Comparison of ENCODE assay signal across 8 mouse cellular contexts in genomic region chr11:102407834-102408215, GRCm38 (mm10). TPM values are rescaled to one million over a fixed set of nuclear protein-coding genes. Genes with fewer than 3 reads are reported as not detected.
DNase-seq lines count a peak whose midpoint lies in the region; ATAC-seq lines count a peak whose summit lies in the region.

Gene Slc25a39 (minus strand): TSS chr11:102407946.

- peak within 1 kb of the TSS; percentile 78 for H3K4me3 ChIP-seq in kidney, embryonic 14.5 days (ENCODE audit: low read length)
- H3K4me3 ChIP-seq in forebrain, embryonic 12.5 days (replicated peaks), result peak within 1 kb of the TSS; percentile 80
- H3K4me3 ChIP-seq in hindbrain, embryonic 10.5 days, result peak within 1 kb of the TSS; percentile 89
- peak within 1 kb of the TSS; percentile 91 for H3K4me3 ChIP-seq in liver, embryonic 12.5 days
- peak within 1 kb of the TSS; percentile 93 for H3K4me3 ChIP-seq in stomach, embryonic 16.5 days (replicated peaks; ENCODE audit: low read length)

- peak within 1 kb of the TSS; percentile 76 for H3K4me2 ChIP-seq in kidney, embryonic 14.5 days (replicated peaks; ENCODE audit: low read depth, low read length)
- H3K4me2 ChIP-seq in forebrain, embryonic 12.5 days, result peak within 1 kb of the TSS; percentile 85
- H3K4me2 ChIP-seq in liver, embryonic 12.5 days, result peak within 1 kb of the TSS; percentile 83
- peak within 1 kb of the TSS; percentile 86 for H3K4me2 ChIP-seq in stomach, embryonic 16.5 days (ENCODE audit: low read depth, low read length)

- peak; percentile 13; the same call in 1 of the 2 replicates for ATAC-seq in kidney, embryonic 14.5 days (ENCODE audit: low FRiP score, low TSS enrichment)
- ATAC-seq in forebrain, embryonic 12.5 days (ENCODE audit: low FRiP score), result peak; percentile 4; the same call in 1 of the 2 replicates
- ATAC-seq in liver, embryonic 12.5 days, result no peak
- ATAC-seq in stomach, embryonic 16.5 days (ENCODE audit: insufficient read depth, low FRiP score), result no peak

- no peaks in the 10 kb centered on the region for H3K27me3 ChIP-seq in kidney, embryonic 14.5 days (ENCODE audit: control insufficient read depth, insufficient read depth, low read length)
- no peaks in the 10 kb centered on the region for H3K27me3 ChIP-seq in forebrain, embryonic 12.5 days
- H3K27me3 ChIP-seq in hindbrain, embryonic 10.5 days (ENCODE audit: insufficient read depth, poor library complexity, severe bottlenecking), result no peaks in the 10 kb centered on the region
- peaks cover 19% of the 10 kb centered on the region for H3K27me3 ChIP-seq in liver, embryonic 12.5 days (replicated peaks)
- H3K27me3 ChIP-seq in stomach, embryonic 16.5 days (ENCODE audit: control insufficient read depth, insufficient read depth, low read length), result no peaks in the 10 kb centered on the region

- no peak for DNase-seq in kidney, postnatal 36 days
- peak; percentile 79 for DNase-seq in MN1 (ENCODE audit: low spot score)
- no peak for DNase-seq in hindbrain, embryonic 10.5 days (ENCODE audit: low spot score)
- no peak for DNase-seq in right cerebral cortex, postnatal 36 days (ENCODE audit: low spot score in 2 of 2)

- peaks cover 18% of the 10 kb centered on the region for H3K4me1 ChIP-seq in kidney, embryonic 14.5 days (ENCODE audit: control insufficient read depth, insufficient read depth, low read length)
- H3K4me1 ChIP-seq in forebrain, embryonic 12.5 days, result peaks cover 42% of the 10 kb centered on the region
- H3K4me1 ChIP-seq in hindbrain, embryonic 10.5 days (replicated peaks), result peaks cover 55% of the 10 kb centered on the region
- peaks cover 75% of the 10 kb centered on the region for H3K4me1 ChIP-seq in liver, embryonic 12.5 days
- H3K4me1 ChIP-seq in stomach, embryonic 16.5 days (ENCODE audit: control insufficient read depth, insufficient read depth, low read length), result peaks cover 29% of the 10 kb centered on the region

- under 1% methylated on average over 19 of the region's 19 CpGs for WGBS in kidney, embryonic 14.5 days
- WGBS in forebrain, embryonic 12.5 days, result under 1% methylated on average over 19 of the region's 19 CpGs
- WGBS in hindbrain, embryonic 10.5 days, result 2% methylated on average over 19 of the region's 19 CpGs
- under 1% methylated on average over 19 of the region's 19 CpGs for WGBS in liver, embryonic 12.5 days (ENCODE audit: insufficient replicate concordance)
- under 1% methylated on average over 19 of the region's 19 CpGs for WGBS in stomach, embryonic 16.5 days

- H3K9ac ChIP-seq in kidney, embryonic 14.5 days (ENCODE audit: low read depth, low read length), result peak within 1 kb of the TSS; percentile 86
- peak within 1 kb of the TSS; percentile 87 for H3K9ac ChIP-seq in forebrain, embryonic 12.5 days
- peak within 1 kb of the TSS; percentile 96 for H3K9ac ChIP-seq in liver, embryonic 12.5 days
- peak within 1 kb of the TSS; percentile 90 for H3K9ac ChIP-seq in stomach, embryonic 16.5 days (ENCODE audit: low read length)

- no peaks in the 10 kb centered on the region for H3K9me3 ChIP-seq in kidney, embryonic 14.5 days (ENCODE audit: control insufficient read depth, low read length)
- H3K9me3 ChIP-seq in forebrain, embryonic 12.5 days, result no peaks in the 10 kb centered on the region
- no peaks in the 10 kb centered on the region for H3K9me3 ChIP-seq in hindbrain, embryonic 10.5 days
- H3K9me3 ChIP-seq in liver, embryonic 12.5 days (replicated peaks), result no peaks in the 10 kb centered on the region
- H3K9me3 ChIP-seq in stomach, embryonic 16.5 days (replicated peaks; ENCODE audit: control insufficient read depth, low read length), result no peaks in the 10 kb centered on the region

- peaks cover 21% of the 10 kb centered on the region for H3K36me3 ChIP-seq in kidney, embryonic 14.5 days (ENCODE audit: control insufficient read depth, insufficient read depth, low read length)
- H3K36me3 ChIP-seq in forebrain, embryonic 12.5 days (replicated peaks), result peaks cover 21% of the 10 kb centered on the region
- H3K36me3 ChIP-seq in hindbrain, embryonic 10.5 days, result peaks cover 26% of the 10 kb centered on the region
- peaks cover 33% of the 10 kb centered on the region for H3K36me3 ChIP-seq in liver, embryonic 12.5 days
- H3K36me3 ChIP-seq in stomach, embryonic 16.5 days (ENCODE audit: control insufficient read depth, insufficient read depth, low read length), result peaks cover 10% of the 10 kb centered on the region

- peak within 1 kb of the TSS; percentile 97 for H3K27ac ChIP-seq in kidney, embryonic 14.5 days (ENCODE audit: low read depth, low read length)
- H3K27ac ChIP-seq in forebrain, embryonic 12.5 days, result peak within 1 kb of the TSS; percentile 80
- peak within 1 kb of the TSS; percentile 95 for H3K27ac ChIP-seq in hindbrain, embryonic 10.5 days
- peak within 1 kb of the TSS; percentile 96 for H3K27ac ChIP-seq in liver, embryonic 12.5 days
- H3K27ac ChIP-seq in stomach, embryonic 16.5 days (ENCODE audit: low read length), result peak within 1 kb of the TSS; percentile 90

RNA-seq across cellular contexts. Expression of gene Slc25a39, which starts in this region (rescaled TPM):
- 224 and 274 TPM in 2 replicates for polyA plus RNA-seq in kidney, embryonic 14.5 days (2014; fragmentation: Nextera tagmentation; extraction: Ambion mirVana)
- 173 TPM in 2 replicates for polyA plus RNA-seq in forebrain, embryonic 12.5 days (2016; fragmentation: Nextera tagmentation; extraction: Ambion mirVana)
- polyA plus RNA-seq in hindbrain, embryonic 10.5 days (2016; fragmentation: Nextera tagmentation; extraction: Ambion mirVana), result 236 TPM in 2 replicates
- 365 and 367 TPM in 2 replicates for polyA plus RNA-seq in liver, embryonic 12.5 days (2016; fragmentation: Nextera tagmentation; extraction: Ambion mirVana)
- polyA plus RNA-seq in stomach, embryonic 16.5 days (2015; fragmentation: Nextera tagmentation; extraction: Ambion mirVana), result 239 and 243 TPM in 2 replicates

Comparison
In these comparisons a context has a peak if more than half of its experiments do, and no peak if none do; other contexts are left out.
1. ATAC-seq: peak in kidney, embryonic 14.5 days (single experiment) and forebrain, embryonic 12.5 days (single experiment); none in liver, embryonic 12.5 days (single experiment) and stomach, embryonic 16.5 days (single experiment).
2. Peak in every context shown above with its lines, with median percentiles within 50 percentile points of each other: H3K27ac ChIP-seq, H3K4me2 ChIP-seq, H3K4me3 ChIP-seq and H3K9ac ChIP-seq.